Mouse (Mus musculus) embryo, embryonic 10.5 days (tissue): Measurements from ENCODE around the gene Fndc3b.

Experiments
- DNase-seq: peaks from one replicate; pipeline ENCODE4 v3.0.0-alpha.2; 2015; ENCODE audit warnings: low spot score

The Fndc3b gene

GRCm38 (mm10) chr3:27555401-27555940 is 155.6 kb downstream of the Fndc3b start:
- DNase-seq, result no peak

GRCm38 (mm10) chr3:27554325-27554724 is 156.8 kb downstream of the Fndc3b start:
- no peak for DNase-seq

GRCm38 (mm10) chr3:27553781-27554180 is 157.3 kb downstream of the Fndc3b start:
- DNase-seq, result no peak

GRCm38 (mm10) chr3:27551005-27551404 is 160.1 kb downstream of the Fndc3b start:
- no peak for DNase-seq

GRCm38 (mm10) chr3:27550409-27550808 is 160.7 kb downstream of the Fndc3b start:
- no peak for DNase-seq

- DNase-seq, result no peak
Measured at GRCm38 (mm10) chr3:27545651-27546050, 165.5 kb downstream of the Fndc3b start.

- no peak for DNase-seq
Measured at GRCm38 (mm10) chr3:27544061-27544460, 167.0 kb downstream of the Fndc3b start.

- no peak for DNase-seq
Measured at GRCm38 (mm10) chr3:27541841-27542240, 169.3 kb downstream of the Fndc3b start.

- no peak for DNase-seq
Measured at GRCm38 (mm10) chr3:27541181-27541580, 169.9 kb downstream of the Fndc3b start.

- no peak for DNase-seq
Measured at GRCm38 (mm10) chr3:27534208-27534607, 176.9 kb downstream of the Fndc3b start.

- DNase-seq, result no peak
Measured at GRCm38 (mm10) chr3:27533721-27534120, 177.4 kb downstream of the Fndc3b start.

GRCm38 (mm10) chr3:27531993-27532392 is 179.1 kb downstream of the Fndc3b start:
- DNase-seq, result no peak

- DNase-seq, result no peak
Measured at GRCm38 (mm10) chr3:27530370-27530769, 180.7 kb downstream of the Fndc3b start.

GRCm38 (mm10) chr3:27529221-27530051 is 181.7 kb downstream of the Fndc3b start:
- DNase-seq, result no peak

GRCm38 (mm10) chr3:27526991-27527390 is 184.1 kb downstream of the Fndc3b start:
- no peak for DNase-seq

- DNase-seq, result no peak
Measured at GRCm38 (mm10) chr3:27523176-27523936, 187.8 kb downstream of the Fndc3b start.

- peak; percentile 6 for DNase-seq
Measured at GRCm38 (mm10) chr3:27520391-27520790, 190.7 kb downstream of the Fndc3b start.

- no peak for DNase-seq
Measured at GRCm38 (mm10) chr3:27519481-27519880, 191.6 kb downstream of the Fndc3b start.

- DNase-seq, result no peak
Measured at GRCm38 (mm10) chr3:27518935-27519334, 192.2 kb downstream of the Fndc3b start.

- peak; percentile 11 for DNase-seq
Measured at GRCm38 (mm10) chr3:27516536-27516935, 194.6 kb downstream of the Fndc3b start.

- DNase-seq, result no peak
Measured at GRCm38 (mm10) chr3:27511765-27512164, 199.3 kb downstream of the Fndc3b start.

GRCm38 (mm10) chr3:27506886-27507285 is 204.2 kb downstream of the Fndc3b start:
- no peak for DNase-seq

- no peak for DNase-seq
Measured at GRCm38 (mm10) chr3:27505582-27505981, 205.5 kb downstream of the Fndc3b start.
